Mouse (Mus musculus): ENCODE data around the gene Gjc2. TPM values are rescaled to one million over a fixed set of nuclear protein-coding genes. Genes with fewer than 3 reads are reported as not detected.

The Gjc2 gene
- total and polyA plus RNA-seq, 3 experiments, result not detected

GRCm38 (mm10) chr11:59141772-59142370 is 41.1 kb downstream of the Gjc2 start:
- Histone ChIP-seq H3K27me3 (ENCODE audit: insufficient read depth, low read length) (peaks cover 51% of the 10 kb centered on the region), H3K4me1 (ENCODE audit: insufficient read depth, low read depth, low read length) (peaks cover 10% of the 10 kb centered on the region), H3K4me3 (ENCODE audit: low read depth, low read length) (no peak overlapping the region), H3K36me3 (replicated peaks) (no peaks in the 10 kb centered on the region), H3K9me3 (replicated peaks) (no peaks in the 10 kb centered on the region)
- TF ChIP-seq GATA1 (IDR thresholded peaks at IDR 0.05; ENCODE audit: borderline replicate concordance, low read length) (no peak), TAL1 (conservative IDR thresholded peaks at IDR 0.05; ENCODE audit: low read depth, low read length) (no peak), CTCF (IDR thresholded peaks at IDR 0.05; ENCODE audit: low read depth, low read length) (no peak)
- DNase-seq (ENCODE audit: low spot score) (peak; percentile 17), ATAC-seq (ENCODE audit: extremely low read depth, insufficient number of reproducible peaks, low FRiP score, poor library complexity, severe bottlenecking) (no peak)

DNA sequence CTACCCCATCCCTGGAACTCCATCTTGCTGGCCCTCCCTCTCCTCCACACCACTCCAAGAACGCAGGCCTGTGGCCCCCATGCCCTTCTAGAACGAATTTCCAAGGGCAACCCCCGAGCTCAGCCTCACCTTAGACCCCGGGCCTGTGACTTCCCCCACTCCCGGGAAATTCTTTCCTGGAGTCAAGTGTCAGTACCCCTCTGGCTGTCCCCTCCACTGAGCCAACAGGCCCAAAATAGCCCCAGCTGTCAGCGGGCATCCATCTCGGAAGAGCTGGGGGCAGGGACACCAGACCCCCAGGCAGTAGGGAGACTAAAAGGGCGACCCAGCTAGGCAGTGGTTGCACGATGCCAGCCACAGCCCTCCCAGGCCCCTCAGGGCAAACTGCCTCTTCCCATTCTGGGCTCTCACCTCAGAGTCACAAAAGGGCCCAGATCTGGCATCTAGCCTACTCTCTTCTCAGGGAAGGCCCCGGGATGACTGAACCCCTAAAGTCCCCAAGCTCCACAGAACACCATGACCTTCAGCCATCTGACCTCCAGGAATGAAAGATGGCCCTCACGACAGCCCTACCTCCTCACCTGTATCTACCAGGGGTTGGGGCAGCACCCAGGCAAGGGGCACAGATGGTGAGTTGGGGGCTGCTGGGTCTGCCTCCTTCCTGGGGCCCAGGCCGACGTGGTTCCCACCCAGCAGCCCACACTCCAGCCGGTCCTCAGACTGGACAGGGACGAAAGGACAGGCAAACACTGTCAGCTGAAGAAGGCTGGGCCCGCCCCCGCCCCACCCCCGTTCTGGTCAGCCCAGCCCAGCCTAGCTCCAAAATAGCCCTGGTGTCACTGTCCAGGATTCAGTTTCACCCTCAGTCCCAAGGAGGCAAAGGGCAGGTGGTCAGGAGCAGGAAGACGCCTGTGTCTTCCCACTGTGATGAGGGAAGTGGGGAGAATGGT is 44.2 kb downstream of the Gjc2 start:
- TF ChIP-seq CTCF (IDR thresholded peaks at IDR 0.05; ENCODE audit: low read depth, low read length), result no peak
- TF ChIP-seq TAL1 (conservative IDR thresholded peaks at IDR 0.05; ENCODE audit: low read depth, low read length), result no peak
- no peak for TF ChIP-seq GATA1 (IDR thresholded peaks at IDR 0.05; ENCODE audit: borderline replicate concordance, low read length)
- TF ChIP-seq GATA2 (IDR thresholded peaks at IDR 0.05; ENCODE audit: borderline replicate concordance, low read depth, low read length), result no peak
- no peak for TF ChIP-seq POLR2AphosphoS5 (IDR thresholded peaks at IDR 0.05; ENCODE audit: insufficient replicate concordance, low read depth, low read length)
- H3K4me3 ChIP-seq (ENCODE audit: low read depth, low read length), result no peak overlapping the region
- no peaks in the 10 kb centered on the region for H3K36me3 ChIP-seq (replicated peaks)
- peaks cover 48% of the 10 kb centered on the region for H3K27me3 ChIP-seq (ENCODE audit: insufficient read depth, low read length)
- peaks cover 8% of the 10 kb centered on the region for H3K9me3 ChIP-seq (replicated peaks)
- peaks cover 10% of the 10 kb centered on the region for H3K4me1 ChIP-seq (ENCODE audit: insufficient read depth, low read depth, low read length)
- DNase-seq (ENCODE audit: low spot score) (no peak), ATAC-seq (ENCODE audit: extremely low read depth, insufficient number of reproducible peaks, low FRiP score, poor library complexity, severe bottlenecking) (no peak)

GRCm38 (mm10) chr11:59136994-59137706 is 45.9 kb downstream of the Gjc2 start:
- H3K4me1 ChIP-seq (ENCODE audit: insufficient read depth, low read depth, low read length), result peaks cover 6% of the 10 kb centered on the region; the same call in 1 of the 2 replicates
- no peak overlapping the region for H3K4me3 ChIP-seq (ENCODE audit: low read depth, low read length)
- ATAC-seq (ENCODE audit: extremely low read depth, insufficient number of reproducible peaks, low FRiP score, poor library complexity, severe bottlenecking) (no peak), DNase-seq (ENCODE audit: low spot score) (no peak)
- H3K36me3 ChIP-seq (replicated peaks), result no peaks in the 10 kb centered on the region
- H3K27me3 ChIP-seq (ENCODE audit: insufficient read depth, low read length), result peaks cover 44% of the 10 kb centered on the region; the same call in 1 of the 2 replicates
- H3K9me3 ChIP-seq (replicated peaks), result peaks cover 8% of the 10 kb centered on the region
- TF ChIP-seq TAL1 (conservative IDR thresholded peaks at IDR 0.05; ENCODE audit: low read depth, low read length) (no peak), POLR2AphosphoS5 (IDR thresholded peaks at IDR 0.05; ENCODE audit: insufficient replicate concordance, low read depth, low read length) (no peak), GATA1 (IDR thresholded peaks at IDR 0.05; ENCODE audit: borderline replicate concordance, low read length) (no peak), GATA2 (IDR thresholded peaks at IDR 0.05; ENCODE audit: borderline replicate concordance, low read depth, low read length) (no peak), CTCF (IDR thresholded peaks at IDR 0.05; ENCODE audit: low read depth, low read length) (no peak)

DNA sequence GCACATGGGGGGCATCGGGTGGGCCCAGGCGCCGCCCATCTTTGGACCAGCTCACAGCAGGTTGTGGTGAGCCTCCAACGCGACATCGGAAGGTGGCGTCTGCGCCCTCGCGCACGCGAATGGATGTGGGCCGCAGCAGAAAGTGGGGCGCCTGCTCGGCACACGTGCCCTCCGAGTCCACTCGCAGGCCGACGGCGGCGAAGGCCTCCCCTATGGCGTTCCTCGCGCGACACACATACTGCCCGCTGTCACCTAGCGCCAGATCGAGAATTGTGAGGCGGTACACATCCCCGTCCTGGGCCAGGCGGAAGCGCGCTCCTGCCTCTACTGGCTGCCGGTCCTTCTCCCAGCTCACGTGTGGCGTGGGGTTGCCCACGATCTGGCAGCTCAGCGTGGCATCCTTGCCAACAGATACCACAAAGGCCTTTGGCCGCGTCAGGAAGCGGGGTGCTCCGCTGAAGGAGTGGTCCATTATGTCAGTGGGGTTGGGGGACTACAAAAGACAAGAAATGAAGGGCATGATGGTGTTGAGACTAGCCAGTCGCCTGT is 47.0 kb downstream of the Gjc2 start, which contains the start of gene Obscn:
TSS of gene Obscn (minus strand) at position 499 of the 549 bp plus-strand sequence.
- DNase-seq (ENCODE audit: low spot score) (no peak), ATAC-seq (ENCODE audit: extremely low read depth, insufficient number of reproducible peaks, low FRiP score, poor library complexity, severe bottlenecking) (no peak)
- no peaks in the 10 kb centered on the region for H3K36me3 ChIP-seq (replicated peaks)
- TF ChIP-seq TAL1 (conservative IDR thresholded peaks at IDR 0.05; ENCODE audit: low read depth, low read length) (no peak), GATA2 (IDR thresholded peaks at IDR 0.05; ENCODE audit: borderline replicate concordance, low read depth, low read length) (no peak), CTCF (IDR thresholded peaks at IDR 0.05; ENCODE audit: low read depth, low read length) (no peak), GATA1 (IDR thresholded peaks at IDR 0.05; ENCODE audit: borderline replicate concordance, low read length) (no peak), POLR2AphosphoS5 (IDR thresholded peaks at IDR 0.05; ENCODE audit: insufficient replicate concordance, low read depth, low read length) (no peak)
- H3K27me3 ChIP-seq (ENCODE audit: insufficient read depth, low read length), result peaks cover 41% of the 10 kb centered on the region; the same call in 1 of the 2 replicates
- H3K9me3 ChIP-seq (replicated peaks), result peaks cover 8% of the 10 kb centered on the region
- no peaks in the 10 kb centered on the region for H3K4me1 ChIP-seq (ENCODE audit: insufficient read depth, low read depth, low read length)
- H3K4me3 ChIP-seq (ENCODE audit: low read depth, low read length), result no peak within 1 kb of the TSS

GRCm38 (mm10) chr11:59135051-59135820 is 47.8 kb downstream of the Gjc2 start:
- Histone ChIP-seq H3K4me3 (ENCODE audit: low read depth, low read length) (no peak overlapping the region), H3K9me3 (replicated peaks) (peaks cover 8% of the 10 kb centered on the region), H3K27me3 (ENCODE audit: insufficient read depth, low read length) (peaks cover 36% of the 10 kb centered on the region; the same call in 1 of the 2 replicates), H3K36me3 (replicated peaks) (no peaks in the 10 kb centered on the region), H3K4me1 (ENCODE audit: insufficient read depth, low read depth, low read length) (no peaks in the 10 kb centered on the region)
- TF ChIP-seq GATA1 (IDR thresholded peaks at IDR 0.05; ENCODE audit: borderline replicate concordance, low read length), result no peak
- TF ChIP-seq CTCF (IDR thresholded peaks at IDR 0.05; ENCODE audit: low read depth, low read length), result no peak
- no peak for TF ChIP-seq GATA2 (IDR thresholded peaks at IDR 0.05; ENCODE audit: borderline replicate concordance, low read depth, low read length)
- TF ChIP-seq POLR2AphosphoS5 (IDR thresholded peaks at IDR 0.05; ENCODE audit: insufficient replicate concordance, low read depth, low read length), result no peak
- no peak for TF ChIP-seq TAL1 (conservative IDR thresholded peaks at IDR 0.05; ENCODE audit: low read depth, low read length)
- DNase-seq (ENCODE audit: low spot score) (no peak), ATAC-seq (ENCODE audit: extremely low read depth, insufficient number of reproducible peaks, low FRiP score, poor library complexity, severe bottlenecking) (no peak)

All from G1E (cell line).